Mouse (Mus musculus) lung, adult 18-20 months (tissue): ENCODE measurements at regions not wholly inside any gene's neighbourhood (a gene's known extent, or its start where the extent isn't known, plus 50 kb on each side); places are given as distances from the start of the nearest gene placed in this dataset.

Source experiments
- DNase-seq, 2 experiments: peaks; one replicate each; pipeline ENCODE4 v3.0.0; 2022; ENCODE audit warnings: mixed read lengths in 2 of 2

DNA sequence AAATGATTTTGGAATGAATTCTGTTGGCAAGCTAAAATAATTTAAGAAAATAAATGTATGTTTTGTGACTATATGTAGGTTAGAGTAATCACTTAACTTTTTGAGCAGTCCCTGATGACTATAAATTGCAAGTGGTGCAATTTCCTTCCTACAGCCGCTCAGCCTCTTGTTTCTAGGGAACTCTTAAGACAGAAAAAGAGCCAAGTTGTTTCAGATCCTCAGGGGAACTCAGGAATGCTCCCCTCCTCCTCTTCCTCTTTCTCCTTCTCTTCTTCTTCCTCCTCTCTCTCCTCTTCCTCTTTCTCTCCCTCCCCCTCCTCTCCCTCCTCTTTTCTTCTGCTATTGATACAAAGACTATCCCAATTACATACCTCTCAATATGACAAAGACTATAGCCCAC is 141.4 kb upstream of the Krr1 start:
- DNase-seq, result no peak

- no peak for DNase-seq
These were observed 138.9 kb upstream of the Krr1 start for GRCm38 (mm10) chr10:111833611-111834010.

- DNase-seq, result no peak
These were observed 138.2 kb upstream of the Krr1 start for GRCm38 (mm10) chr10:111834280-111834679.

GRCm38 (mm10) chr10:111834925-111835823 is 137.3 kb upstream of the Krr1 start:
- peak; percentile 43 to 61 for DNase-seq

- no peak for DNase-seq
These were observed 136.3 kb upstream of the Krr1 start for GRCm38 (mm10) chr10:111836191-111836590.

DNA sequence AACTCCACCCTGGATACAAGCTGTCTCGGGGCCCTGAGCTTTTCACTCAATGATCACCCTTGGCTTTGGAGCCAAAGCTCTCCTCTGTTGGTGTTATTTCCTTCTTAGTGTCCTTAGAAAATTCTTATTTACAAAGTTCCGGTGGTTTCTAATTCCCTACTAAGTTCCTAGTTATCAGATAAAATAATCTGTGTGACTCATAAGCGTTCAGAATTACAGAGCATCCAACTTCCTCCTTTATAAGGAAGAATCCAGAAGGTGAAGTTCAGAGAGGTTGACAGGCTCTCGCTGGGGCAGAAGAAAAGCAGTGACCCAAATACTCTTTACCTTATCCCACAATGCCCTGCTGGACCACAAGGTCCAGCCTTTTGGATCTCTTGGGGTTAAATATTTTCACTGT is 135.7 kb upstream of the Krr1 start:
- no peak for DNase-seq

DNA sequence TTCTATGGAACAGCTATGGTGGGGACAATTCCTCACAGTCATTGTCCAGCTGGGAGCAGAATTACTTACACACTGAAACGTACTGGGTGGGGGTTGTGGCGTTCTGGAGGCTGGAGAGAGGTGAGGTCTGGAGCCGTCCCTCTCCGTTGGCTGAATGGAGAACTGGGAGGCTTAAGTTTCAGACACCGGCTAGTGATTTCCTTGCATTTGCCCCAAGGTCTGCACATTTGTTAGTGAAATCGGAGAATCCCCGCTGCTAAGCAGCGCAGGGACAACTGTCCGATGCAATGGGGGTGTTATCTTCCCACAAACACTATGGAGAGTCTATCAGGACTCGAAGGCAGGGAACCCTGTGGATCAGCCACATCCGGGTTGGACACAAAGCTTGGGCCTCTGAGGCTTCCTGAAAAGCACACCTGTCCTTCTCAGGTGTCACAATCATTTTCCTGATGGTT is 130.1 kb upstream of the Krr1 start:
- no peak for DNase-seq

DNA sequence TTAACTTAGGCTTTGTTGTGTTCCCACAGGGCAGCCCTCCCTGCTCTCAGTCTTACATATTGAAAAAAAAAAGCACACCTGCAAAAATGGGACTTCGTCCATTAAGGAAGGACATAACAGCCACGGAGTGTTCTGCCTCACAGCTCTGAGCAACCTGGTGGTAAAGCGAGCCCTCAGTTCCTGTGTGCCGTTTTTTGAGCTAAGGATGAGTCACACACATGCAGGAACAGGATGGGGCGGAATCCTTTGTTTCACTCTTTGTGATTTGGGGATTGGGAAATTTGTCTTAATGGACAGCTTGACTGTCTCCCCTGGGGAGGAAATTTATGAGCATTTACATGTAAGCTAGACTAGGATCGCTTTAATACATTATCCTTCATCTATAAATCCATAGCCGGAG is 129.6 kb upstream of the Krr1 start:
- no peak for DNase-seq

DNA sequence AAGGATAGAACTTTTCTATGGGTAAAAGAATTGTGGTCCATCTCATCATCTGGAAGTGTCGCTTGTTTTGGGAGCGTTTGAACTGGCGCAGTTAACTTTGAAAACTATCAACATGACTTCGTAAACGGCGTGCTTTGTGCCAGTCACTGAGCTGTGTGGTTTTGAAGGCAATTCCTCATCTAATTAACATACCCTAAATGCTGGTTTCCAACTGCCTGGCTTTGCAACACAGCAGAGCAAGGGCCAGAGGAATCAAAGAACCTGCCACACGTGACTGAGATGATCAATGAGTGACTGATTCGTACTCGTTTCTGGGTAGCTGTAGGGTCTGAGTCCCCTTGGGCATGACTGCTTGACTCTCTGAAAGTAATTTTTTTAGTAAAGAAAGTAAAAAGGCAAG is 129.2 kb upstream of the Krr1 start:
- no peak for DNase-seq

DNA sequence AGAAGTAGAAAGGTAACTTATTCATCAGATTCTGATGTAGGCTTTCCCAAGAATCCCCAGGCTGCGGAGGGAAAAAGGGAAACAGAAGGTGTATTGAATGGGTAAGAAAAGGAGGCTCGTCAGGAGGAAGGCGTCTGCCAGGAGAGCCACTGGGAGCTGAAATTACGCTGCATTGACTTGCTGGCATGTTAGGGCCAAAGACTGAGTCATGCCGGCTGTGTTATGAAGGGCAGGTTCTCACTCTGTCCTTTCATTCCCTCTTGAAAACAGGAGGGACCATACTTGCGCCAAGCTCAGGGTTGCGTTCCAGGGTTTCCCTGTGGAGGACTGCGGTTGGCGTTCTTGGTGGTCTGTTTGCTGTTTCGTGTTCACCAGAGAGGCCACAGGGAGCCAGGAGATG is 128.3 kb upstream of the Krr1 start:
- DNase-seq, result no peak

- DNase-seq, result no peak
These were observed 126.5 kb upstream of the Krr1 start for GRCm38 (mm10) chr10:111845946-111846345.

- no peak for DNase-seq
These were observed 118.2 kb upstream of the Krr1 start for GRCm38 (mm10) chr10:111854254-111854653.

DNA sequence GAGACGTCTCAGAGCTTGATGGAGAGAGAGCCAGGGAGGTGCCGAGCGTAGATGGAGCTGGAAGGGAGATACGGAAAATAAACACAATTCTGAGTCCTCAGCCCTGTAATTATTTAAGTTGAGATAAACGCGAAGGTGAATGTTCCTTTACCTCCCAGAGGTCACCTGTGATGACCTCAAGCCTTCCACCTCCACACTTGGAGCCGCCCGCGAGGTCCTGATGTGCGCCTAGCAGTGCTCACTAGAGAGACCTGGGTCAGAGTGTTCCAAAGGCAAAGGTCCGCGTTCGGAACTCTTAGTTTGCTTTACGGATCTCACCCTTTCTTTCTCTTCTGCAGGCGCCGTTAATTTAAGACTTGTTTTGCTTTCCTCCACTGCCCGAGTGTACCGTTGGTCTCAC is 117.0 kb upstream of the Krr1 start:
- no peak for DNase-seq

DNA sequence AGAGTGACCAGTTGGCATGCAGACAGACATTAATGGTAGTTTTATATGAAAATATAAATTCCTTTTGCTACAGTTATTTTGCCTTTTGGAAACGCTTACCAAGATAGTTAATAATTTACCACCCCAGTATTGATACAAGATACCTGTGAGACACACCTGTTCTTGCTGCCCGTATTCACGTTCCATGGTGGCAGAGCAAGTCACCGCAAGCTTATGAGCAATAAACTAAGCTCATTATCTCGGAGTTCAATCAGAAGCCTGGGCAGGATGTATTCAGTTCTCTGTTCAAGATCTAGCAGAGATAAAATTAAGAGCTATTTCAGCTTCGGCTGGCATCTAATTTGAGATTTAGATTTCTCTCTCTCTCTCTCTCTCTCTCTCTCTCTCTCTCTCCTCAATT is 114.1 kb upstream of the Krr1 start:
- DNase-seq, result no peak

GRCm38 (mm10) chr10:111865286-111865830 is 107.1 kb upstream of the Krr1 start:
- no peak for DNase-seq

DNA sequence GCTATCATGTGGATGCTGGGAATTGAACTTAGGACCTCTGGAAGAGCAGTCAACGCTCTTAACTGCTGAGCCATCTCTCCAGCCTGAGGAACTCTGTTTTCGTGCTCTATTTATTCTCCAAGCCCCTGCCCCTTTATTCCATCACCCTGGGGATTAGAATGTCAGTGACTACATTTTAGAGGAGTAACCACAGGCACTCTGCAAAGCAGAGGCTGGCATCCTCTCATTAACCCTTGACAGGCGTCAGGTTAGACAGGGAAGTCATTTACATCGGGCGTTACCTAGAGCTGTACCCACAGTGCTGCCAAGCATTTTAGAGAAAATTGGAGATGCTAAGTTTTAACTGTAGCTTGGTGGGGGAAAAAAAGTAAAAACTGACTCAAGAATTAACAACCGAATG is 105.4 kb upstream of the Krr1 start:
- DNase-seq, result no peak

DNA sequence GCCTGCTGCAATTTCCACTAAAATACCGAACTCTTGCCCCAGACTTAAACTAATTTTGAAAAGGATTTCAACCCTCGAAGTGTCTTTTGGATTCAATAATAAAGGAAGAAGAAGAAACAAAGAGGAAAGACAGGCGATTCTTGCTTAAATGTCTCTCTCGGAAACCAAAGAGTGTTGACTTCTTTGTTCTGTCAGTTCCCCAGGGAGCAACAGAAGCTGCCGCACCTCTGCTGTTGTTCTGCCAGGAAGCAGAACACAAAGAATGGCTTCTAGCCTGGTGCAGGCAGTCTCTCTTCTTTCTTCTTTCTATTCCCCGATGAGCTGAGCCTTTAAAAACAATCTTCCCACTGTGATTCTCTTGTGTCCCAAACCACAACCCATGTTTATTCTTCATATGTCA is 104.9 kb upstream of the Krr1 start:
- no peak for DNase-seq

GRCm38 (mm10) chr10:111880354-111880753 is 92.1 kb upstream of the Krr1 start:
- no peak for DNase-seq

DNA sequence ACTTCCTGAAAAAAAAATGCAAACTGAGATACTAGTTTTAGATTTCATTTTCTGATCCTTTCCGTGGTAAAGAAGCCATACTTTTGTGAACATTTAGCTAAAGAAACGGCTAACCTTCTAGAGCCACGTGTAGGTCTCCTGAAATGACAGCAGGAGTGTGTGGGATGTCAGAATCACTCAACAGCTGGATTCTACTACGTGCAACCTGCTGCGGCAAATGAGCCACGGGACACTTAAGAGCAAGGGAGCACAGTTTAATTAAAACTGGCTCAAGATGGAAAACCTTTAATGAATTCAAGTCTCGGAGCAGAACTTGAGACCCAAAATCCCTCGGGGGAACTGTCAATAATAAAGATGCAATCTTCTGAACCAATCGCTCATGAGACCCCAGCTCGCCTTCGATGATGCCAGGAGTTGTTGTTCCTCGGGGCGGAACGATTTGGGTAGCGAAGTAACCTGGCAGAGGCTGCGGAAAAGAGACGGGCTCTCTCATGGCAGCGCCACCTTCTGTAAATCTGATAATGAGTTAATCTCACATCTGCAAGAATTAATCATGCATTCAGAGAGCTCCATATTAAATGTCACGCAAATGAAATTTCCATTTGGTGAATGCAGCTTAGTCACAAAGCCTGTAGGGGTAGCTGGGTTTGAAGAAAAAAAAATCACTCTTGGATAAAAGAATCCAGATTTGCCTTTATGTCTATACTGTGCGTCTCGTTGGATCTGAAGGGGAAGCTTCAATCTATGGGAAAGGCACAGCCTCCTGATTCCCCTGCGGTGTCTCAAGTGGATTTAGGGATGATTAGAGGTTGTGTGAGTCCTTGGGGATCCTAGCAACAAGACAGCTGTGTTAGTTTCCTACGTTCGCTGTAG is 90.9 kb upstream of the Krr1 start:
- DNase-seq, result no peak

- no peak for DNase-seq
These were observed 89.9 kb upstream of the Krr1 start for GRCm38 (mm10) chr10:111882521-111882920.

GRCm38 (mm10) chr10:111884701-111885100 is 87.8 kb upstream of the Krr1 start:
- no peak for DNase-seq

DNA sequence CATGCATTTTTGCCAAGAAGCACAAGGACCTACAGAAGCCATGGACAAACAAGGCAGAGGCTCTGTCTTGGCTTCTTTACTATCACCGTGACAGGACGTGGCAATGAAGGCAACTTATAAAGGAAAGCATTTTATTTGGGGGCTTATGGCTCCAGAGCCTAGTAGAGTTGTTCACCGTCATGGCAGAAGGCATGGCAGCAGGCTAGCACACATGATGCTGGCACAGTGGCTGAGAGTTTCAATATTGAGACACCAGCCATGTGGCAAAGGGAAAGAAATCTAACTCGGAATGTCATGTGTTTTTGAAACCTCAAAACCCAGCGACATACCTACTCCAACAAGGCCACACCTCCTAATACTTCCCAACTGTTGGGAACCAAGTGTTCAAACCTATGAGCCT is 83.4 kb upstream of the Krr1 start:
- DNase-seq, result no peak

DNA sequence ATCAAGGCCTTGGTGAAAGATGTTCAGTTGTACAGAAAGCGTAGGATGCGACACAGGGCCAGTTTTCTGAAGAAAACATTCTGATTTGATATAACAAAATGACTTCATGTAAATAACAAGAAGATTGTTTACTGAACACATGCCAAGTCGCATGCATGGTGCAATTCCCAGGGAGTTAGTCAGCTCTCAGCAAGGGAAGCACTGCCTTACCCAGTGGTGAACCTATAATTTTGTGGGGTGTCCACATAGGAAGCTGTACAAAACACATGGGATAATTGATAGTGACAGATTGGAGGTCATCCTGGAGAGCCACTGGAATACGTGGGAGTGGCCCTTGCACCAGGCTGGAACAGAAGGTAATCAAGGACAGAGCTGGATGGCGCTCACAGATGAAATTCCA is 79.0 kb upstream of the Krr1 start:
- peak; percentile 8 to 21 for DNase-seq

DNA sequence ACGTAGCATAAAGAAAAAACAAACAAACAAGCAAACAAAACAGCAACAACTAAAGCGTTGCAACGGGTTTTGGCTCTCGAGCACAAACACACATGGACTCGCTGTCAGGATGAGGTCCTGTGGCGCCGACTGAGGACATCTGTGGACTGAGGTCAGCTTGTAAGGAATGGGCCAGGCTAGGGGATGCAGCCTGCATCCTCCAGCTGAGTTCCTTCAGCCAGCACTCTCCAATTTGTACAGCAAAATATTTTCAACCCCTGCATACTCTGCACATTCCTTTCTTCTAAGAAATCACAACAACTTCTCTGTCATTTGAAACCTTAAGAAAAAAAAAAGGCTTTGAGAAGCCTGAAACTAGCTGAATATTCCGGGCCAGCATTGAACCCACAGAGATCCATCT is 78.5 kb upstream of the Krr1 start:
- DNase-seq, result peak; percentile 65 to 75
